Mouse (Mus musculus): ENCODE results near the gene Rsph6a. TPM values are rescaled to one million over a fixed set of nuclear protein-coding genes. Genes with fewer than 3 reads are reported as not detected.
"Not testable (repeated sequence)": the region's sequence is repeated elsewhere in the genome, so short reads cannot be mapped to it uniquely, and the experiment has no call there.

The Rsph6a gene
- polyA plus RNA-seq, 1 experiment: not detected

- H3K4me1 ChIP-seq: peaks cover 7% of the 10 kb centered on the region
- peaks cover 36% of the 10 kb centered on the region for H3K36me3 ChIP-seq (replicated peaks; ENCODE audit: low read length)
- no peaks in the 10 kb centered on the region for H3K9me3 ChIP-seq
- H3K27me3 ChIP-seq (replicated peaks): peaks cover 31% of the 10 kb centered on the region
- no peak for TF ChIP-seq FLI1 (IDR thresholded peaks at IDR 0.05; ENCODE audit: low read length)
- TF ChIP-seq GATA1 (IDR thresholded peaks at IDR 0.05; ENCODE audit: borderline replicate concordance, low read length): no peak
- no peak overlapping the region for H3K4me3 ChIP-seq (replicated peaks)
These were observed 2.9 kb downstream of the Rsph6a start for GRCm38 (mm10) chr7:19057405-19057804.

DNA sequence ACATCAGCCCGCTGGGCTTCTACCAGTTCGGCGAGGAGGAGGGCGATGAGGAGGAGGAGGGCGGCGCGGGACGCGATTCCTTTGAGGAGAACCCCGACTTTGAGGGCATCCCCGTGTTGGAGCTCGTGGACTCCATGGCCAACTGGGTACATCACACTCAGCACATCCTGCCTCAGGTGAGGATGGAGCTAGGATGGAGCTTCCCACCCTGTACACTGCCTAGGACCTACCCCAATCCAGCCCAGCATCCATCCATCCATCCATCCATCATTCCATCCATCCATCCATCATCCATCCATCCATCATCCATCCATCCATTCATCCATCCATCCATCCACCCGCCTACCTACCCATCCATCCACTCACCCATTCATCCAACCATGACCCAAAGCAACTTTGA, 11.4 kb downstream of the Rsph6a start:
- Histone ChIP-seq H3K4me3 (replicated peaks) (peak overlapping the region; percentile 42), H3K36me3 (replicated peaks; ENCODE audit: low read length) (no peaks in the 10 kb centered on the region), H3K4me1 (peaks cover 4% of the 10 kb centered on the region; the same call in 1 of the 2 replicates), H3K9me3 (peaks cover 23% of the 10 kb centered on the region), H3K27me3 (replicated peaks) (peaks cover 77% of the 10 kb centered on the region)
- TF ChIP-seq FLI1 (IDR thresholded peaks at IDR 0.05; ENCODE audit: low read length) (no peak), GATA1 (IDR thresholded peaks at IDR 0.05; ENCODE audit: borderline replicate concordance, low read length) (no peak)

GRCm38 (mm10) chr7:19067063-19067462, 12.6 kb downstream of the Rsph6a start:
- TF ChIP-seq FLI1 (IDR thresholded peaks at IDR 0.05; ENCODE audit: low read length): no peak
- no peak for TF ChIP-seq GATA1 (IDR thresholded peaks at IDR 0.05; ENCODE audit: borderline replicate concordance, low read length)
- Histone ChIP-seq H3K9me3 (peaks cover 23% of the 10 kb centered on the region), H3K27me3 (replicated peaks) (peaks cover 76% of the 10 kb centered on the region), H3K4me1 (peaks cover 4% of the 10 kb centered on the region; the same call in 1 of the 2 replicates), H3K4me3 (replicated peaks) (no peak overlapping the region), H3K36me3 (replicated peaks; ENCODE audit: low read length) (no peaks in the 10 kb centered on the region)

- TF ChIP-seq FLI1 (IDR thresholded peaks at IDR 0.05; ENCODE audit: low read length): no peak
- TF ChIP-seq GATA1 (IDR thresholded peaks at IDR 0.05; ENCODE audit: borderline replicate concordance, low read length): no peak
- no peak overlapping the region for H3K4me3 ChIP-seq (replicated peaks)
- H3K4me1 ChIP-seq: peaks cover 4% of the 10 kb centered on the region; the same call in 1 of the 2 replicates
- no peaks in the 10 kb centered on the region for H3K36me3 ChIP-seq (replicated peaks; ENCODE audit: low read length)
- peaks cover 76% of the 10 kb centered on the region for H3K27me3 ChIP-seq (replicated peaks)
- peaks cover 23% of the 10 kb centered on the region for H3K9me3 ChIP-seq
These were observed 13.4 kb downstream of the Rsph6a start for GRCm38 (mm10) chr7:19067935-19068334.

GRCm38 (mm10) chr7:19068707-19069106, 14.2 kb downstream of the Rsph6a start:
- TF ChIP-seq GATA1 (IDR thresholded peaks at IDR 0.05; ENCODE audit: borderline replicate concordance, low read length) (no peak), FLI1 (IDR thresholded peaks at IDR 0.05; ENCODE audit: low read length) (no peak)
- Histone ChIP-seq H3K36me3 (replicated peaks; ENCODE audit: low read length) (no peaks in the 10 kb centered on the region), H3K4me1 (peaks cover 4% of the 10 kb centered on the region; the same call in 1 of the 2 replicates), H3K9me3 (peaks cover 27% of the 10 kb centered on the region), H3K4me3 (replicated peaks) (no peak overlapping the region), H3K27me3 (replicated peaks) (peaks cover 78% of the 10 kb centered on the region)

DNA sequence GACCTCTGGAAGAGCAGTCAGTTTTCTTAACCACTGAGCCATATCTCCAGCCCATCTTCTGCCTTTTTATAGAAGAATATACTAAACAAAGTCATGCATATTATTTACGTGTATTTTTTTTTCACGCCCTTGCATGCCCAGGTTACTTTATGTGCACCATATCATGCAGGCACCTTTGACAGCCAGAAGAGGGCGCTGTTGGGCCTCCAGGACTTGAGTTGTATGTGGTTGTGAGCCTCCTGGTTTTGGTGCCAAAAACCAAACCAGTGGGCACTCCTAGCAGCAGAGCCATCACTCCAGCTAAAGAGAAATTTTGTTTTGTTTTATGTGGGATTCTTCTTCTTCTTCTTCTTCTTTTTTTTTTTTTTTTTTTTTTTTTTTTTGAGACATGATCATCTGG, 15.0 kb downstream of the Rsph6a start:
- Histone ChIP-seq H3K27me3 (replicated peaks) (peaks cover 78% of the 10 kb centered on the region), H3K4me3 (replicated peaks) (no peak overlapping the region), H3K36me3 (replicated peaks; ENCODE audit: low read length) (no peaks in the 10 kb centered on the region)

DNA sequence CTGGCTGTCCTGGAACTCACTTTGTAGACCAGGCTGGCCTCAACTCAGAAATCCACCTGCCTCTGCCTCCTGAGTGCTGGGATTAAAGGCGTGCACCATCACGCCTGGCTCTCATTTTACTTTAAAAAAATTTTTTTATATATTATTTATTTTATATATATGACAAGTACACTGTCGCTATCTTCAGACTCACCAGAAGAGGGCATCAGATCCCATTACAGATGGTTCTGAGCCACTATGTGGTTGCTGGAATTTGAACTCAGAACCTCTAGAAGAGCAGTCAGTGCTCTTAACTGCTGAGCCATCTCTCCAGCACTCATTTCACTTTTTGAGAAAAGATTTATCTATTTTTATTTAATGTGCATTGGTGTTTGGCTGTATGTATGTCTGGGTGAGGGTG, 16.5 kb downstream of the Rsph6a start:
- not testable (repeated sequence) for H3K36me3 ChIP-seq (replicated peaks; ENCODE audit: low read length); H3K4me3 ChIP-seq (replicated peaks)
- H3K27me3 ChIP-seq (replicated peaks): peaks cover 78% of the 10 kb centered on the region
- peaks cover 12% of the 10 kb centered on the region for H3K4me1 ChIP-seq
- H3K9me3 ChIP-seq: peaks cover 35% of the 10 kb centered on the region

More for the DNA sequence above, 15.0 kb downstream of the Rsph6a start:
- Histone ChIP-seq H3K9me3 (peaks cover 35% of the 10 kb centered on the region), H3K4me1 (peaks cover 4% of the 10 kb centered on the region; the same call in 1 of the 2 replicates)
- TF ChIP-seq GATA1 (IDR thresholded peaks at IDR 0.05; ENCODE audit: borderline replicate concordance, low read length): no peak
- no peak for TF ChIP-seq FLI1 (IDR thresholded peaks at IDR 0.05; ENCODE audit: low read length)

- TF ChIP-seq FLI1 (IDR thresholded peaks at IDR 0.05; ENCODE audit: low read length) (no peak), GATA1 (IDR thresholded peaks at IDR 0.05; ENCODE audit: borderline replicate concordance, low read length) (no peak)
These were observed 19.0 kb downstream of the Rsph6a start for GRCm38 (mm10) chr7:19073504-19073903.

GRCm38 (mm10) chr7:19074494-19074893, 20.0 kb downstream of the Rsph6a start:
- Histone ChIP-seq H3K27me3 (replicated peaks) (peaks cover 91% of the 10 kb centered on the region), H3K36me3 (replicated peaks; ENCODE audit: low read length) (no peaks in the 10 kb centered on the region)

More at GRCm38 (mm10) chr7:19073504-19073903, 19.0 kb downstream of the Rsph6a start:
- Histone ChIP-seq H3K27me3 (replicated peaks) (peaks cover 83% of the 10 kb centered on the region), H3K9me3 (peaks cover 22% of the 10 kb centered on the region), H3K4me3 (replicated peaks) (no peak overlapping the region), H3K4me1 (peaks cover 36% of the 10 kb centered on the region), H3K36me3 (replicated peaks; ENCODE audit: low read length) (no peaks in the 10 kb centered on the region)

GRCm38 (mm10) chr7:19075231-19075630, 20.7 kb downstream of the Rsph6a start:
- peaks cover 22% of the 10 kb centered on the region for H3K9me3 ChIP-seq
- peaks cover 92% of the 10 kb centered on the region for H3K27me3 ChIP-seq (replicated peaks)
- H3K4me3 ChIP-seq (replicated peaks): peak overlapping the region; percentile 93
- TF ChIP-seq FLI1 (IDR thresholded peaks at IDR 0.05; ENCODE audit: low read length): no peak
- TF ChIP-seq GATA1 (IDR thresholded peaks at IDR 0.05; ENCODE audit: borderline replicate concordance, low read length): no peak
- H3K36me3 ChIP-seq (replicated peaks; ENCODE audit: low read length): peaks cover 6% of the 10 kb centered on the region
- H3K4me1 ChIP-seq: peaks cover 54% of the 10 kb centered on the region

More at GRCm38 (mm10) chr7:19074494-19074893, 20.0 kb downstream of the Rsph6a start:
- TF ChIP-seq GATA1 (IDR thresholded peaks at IDR 0.05; ENCODE audit: borderline replicate concordance, low read length) (no peak), FLI1 (IDR thresholded peaks at IDR 0.05; ENCODE audit: low read length) (no peak)
- Histone ChIP-seq H3K9me3 (peaks cover 22% of the 10 kb centered on the region), H3K4me3 (replicated peaks) (no peak overlapping the region), H3K4me1 (peaks cover 46% of the 10 kb centered on the region)
